In the genomic region with DNA sequence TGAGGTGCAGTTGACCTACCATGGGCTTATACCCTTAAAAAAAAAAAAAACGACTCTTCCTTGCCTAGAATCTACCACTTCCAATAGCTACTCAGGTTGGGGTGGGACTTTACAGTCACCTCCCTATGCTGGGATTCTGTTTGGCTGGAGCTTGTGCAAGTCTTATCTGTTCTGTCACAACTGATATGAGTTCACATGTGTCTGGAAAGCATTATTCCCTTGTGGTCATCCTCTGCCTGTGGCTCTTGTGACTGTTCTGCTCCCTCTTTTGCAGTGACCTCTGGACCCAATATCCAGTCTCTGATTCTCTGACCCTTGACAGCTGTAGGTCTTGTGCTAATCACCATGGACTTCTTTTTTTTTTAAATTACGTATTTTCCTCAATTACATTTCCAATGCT, we compare ENCODE assay signal across 23 mouse cellular contexts. TPM values are rescaled to one million over a fixed set of nuclear protein-coding genes. Genes with fewer than 3 reads are reported as not detected.
"Had no signal": no experiment of that assay in that cellular context is flagged by ENCODE, and none has a peak within 500 bp of the region (broad histone marks: within the 10 kb centered on the region; RNA-seq: fewer than 3 reads in every experiment).

No protein-coding gene starts in this region.

- H3K27ac ChIP-seq: gastrocnemius, adult 2 months; hindbrain, embryonic 10.5 days; hindbrain, embryonic 12.5 days; hindbrain, embryonic 14.5 days; layer of hippocampus, adult 2 months; left cerebral cortex, adult 2 months; limb, embryonic 10.5 days; limb, embryonic 12.5 days; liver, embryonic 13.5 days had no signal

- H3K4me3 ChIP-seq: gastrocnemius, adult 2 months; hindbrain, embryonic 10.5 days; hindbrain, embryonic 12.5 days; layer of hippocampus, adult 2 months; left cerebral cortex, adult 2 months; limb, embryonic 10.5 days; limb, embryonic 12.5 days; liver, embryonic 13.5 days had no signal

- H3K9me3 ChIP-seq: hindbrain, embryonic 10.5 days; hindbrain, embryonic 12.5 days; limb, embryonic 10.5 days; limb, embryonic 12.5 days; liver, embryonic 13.5 days had no signal

- ATAC-seq: forebrain, embryonic 16.5 days; hindbrain, embryonic 16.5 days; inflammation-experienced regulatory T-cells, adult 6 months had no signal

- H3K4me2 ChIP-seq: heart, embryonic 11.5 days; hindbrain, embryonic 12.5 days; hindbrain, embryonic 14.5 days; limb, embryonic 12.5 days; liver, embryonic 13.5 days had no signal

- DNase-seq: gastrocnemius, adult 2 months; gastrocnemius, postnatal 10 days; gastrocnemius, postnatal 25 days; heart, adult 18-20 months; heart, postnatal 10 days; heart, postnatal 4 days; kidney, adult 11 months; kidney, adult 8-10 months; kidney, postnatal 10 days; kidney, postnatal 25 days; kidney, postnatal 4 days; liver, embryonic 13.5 days had no signal

- H3K27me3 ChIP-seq: hindbrain, embryonic 12.5 days; limb, embryonic 12.5 days; liver, embryonic 13.5 days had no signal

- H3K36me3 ChIP-seq: hindbrain, embryonic 10.5 days; hindbrain, embryonic 12.5 days; limb, embryonic 10.5 days; limb, embryonic 12.5 days; liver, embryonic 13.5 days had no signal

- H3K9ac ChIP-seq: hindbrain, embryonic 12.5 days; hindbrain, embryonic 14.5 days; limb, embryonic 12.5 days; liver, embryonic 13.5 days had no signal

RNA-seq across cellular contexts. Expression of a gene that starts 31.9 kb away (rescaled TPM):
- polyA plus RNA-seq: inflammation-experienced regulatory T-cells, adult 6 months had no signal
